Mouse (Mus musculus) liver, embryonic 14.5 days (tissue): ENCODE data around the gene Gm20671. TPM values are rescaled to one million over a fixed set of nuclear protein-coding genes. Genes with fewer than 3 reads are reported as not detected.

ENCODE experiments used
- ATAC-seq: fragments of 200-750 bp; cut with Nextera tagmentation; 2 replicates; pipeline ENCODE4 v1.8.0; 2017; ENCODE audit warnings: moderate number of reproducible peaks, mild to moderate bottlenecking, moderate library complexity; ENCODE audit not compliant: insufficient read depth
- DNase-seq, 3 experiments: peaks; one replicate each; pipeline ENCODE4 v3.0.0-alpha.2; 2012 to 2013; ENCODE audit warnings: low read depth in 3 of 3, low spot score in 3 of 3
- H3K27ac ChIP-seq: fragments of 300-500 bp; sonication (generic); 2 replicates; pipeline ENCODE4 v1.5.1; 2014; ENCODE audit warnings: moderate library complexity, mild to moderate bottlenecking, control low read depth, inconsistent platforms
- H3K27me3 ChIP-seq: fragments of 300-500 bp; sonication (generic); 2 replicates; pipeline ENCODE4 v1.6.1; 2014; ENCODE audit warnings: mild to moderate bottlenecking, low read length, moderate library complexity; ENCODE audit not compliant: control insufficient read depth, insufficient read depth
- H3K36me3 ChIP-seq: fragments of 300-500 bp; sonication (generic); replicated peaks from 2 replicates; pipeline ENCODE4 v1.6.1; 2014; ENCODE audit warnings: low read depth; ENCODE audit not compliant: control insufficient read depth, insufficient read depth
- H3K4me1 ChIP-seq, 2 experiments: fragments of 200-500 bp in 1 of 2; fragments of 300-500 bp in 1 of 2; sonication (generic) in 1 of 2; replicated peaks; 2 replicates each; pipeline ENCODE4 v1.6.1; 2012 to 2014; ENCODE audit warnings: antibody characterized with exemption in 1 of 2, inconsistent platforms in 1 of 2, low read length in 1 of 2; ENCODE audit not compliant: control insufficient read depth in 2 of 2, insufficient read depth in 2 of 2
- H3K4me2 ChIP-seq: fragments of 300-500 bp; sonication (generic); 2 replicates; pipeline ENCODE4 v1.6.1; 2014; ENCODE audit warnings: low read depth, mild to moderate bottlenecking, control low read depth, moderate library complexity
- H3K4me3 ChIP-seq, 2 experiments: fragments of 200-500 bp in 1 of 2; fragments of 300-500 bp in 1 of 2; sonication (generic) in 1 of 2; 2 replicates each; pipeline ENCODE4 v1.5.1; 2012 to 2014; ENCODE audit warnings: low read depth in 2 of 2, low read length in 2 of 2, mild to moderate bottlenecking in 2 of 2, control low read depth in 1 of 2, inconsistent platforms in 1 of 2, moderate library complexity in 1 of 2; ENCODE audit not compliant: insufficient read depth in 1 of 2
- H3K9ac ChIP-seq: fragments of 300-500 bp; sonication (generic); replicated peaks from 2 replicates; pipeline ENCODE4 v1.6.1; 2014; ENCODE audit warnings: mild to moderate bottlenecking, control low read depth, moderate library complexity
- H3K9me3 ChIP-seq: fragments of 300-500 bp; sonication (generic); 2 replicates; pipeline ENCODE4 v1.6.1; 2016; ENCODE audit warnings: low read length, mixed read lengths; ENCODE audit not compliant: control insufficient read depth
- CTCF ChIP-seq: IDR thresholded peaks from 2 replicates; pipeline ENCODE4 v1.5.1; 2016; ENCODE audit warnings: antibody characterized with exemption, low read depth, control low read depth
- EP300 ChIP-seq: IDR thresholded peaks from 2 replicates; pipeline ENCODE4 v1.6.1; 2016; ENCODE audit warnings: antibody characterized with exemption, low read depth
- WGBS: fragments of 180-500 bp; shearing (Covaris S2); extraction: QIAGEN DNeasy Blood & Tissue Kit; methylation state at CpG from one replicate; pipeline ENCODE4 v1.1.7; 2014; ENCODE audit not compliant: insufficient replicate concordance; 5-methylcytosine and 5-hydroxymethylcytosine counted together
- polyA plus RNA-seq, 2 experiments: library from polyadenylated mRNA; depleted of rRNA in 1 of 2; stranded (reverse) in 1 of 2; unstranded in 1 of 2; fragments of >200 nt; fragmentation: Nextera tagmentation in 1 of 2; extraction: Ambion mirVana in 1 of 2; gene quantifications; 2 replicates each; pipeline versions ENCODE4 v1.2.1 to v1.2.3; 2012 to 2014

The Gm20671 gene
- polyA plus RNA-seq, 2 experiments: 0.56 TPM; not detected in 1

GRCm38 (mm10) chr5:32712221-32713041 lies 114.5 kb downstream of the Gm20671 start:
- TF ChIP-seq EP300 (no peak), CTCF (no peak)
- Histone ChIP-seq H3K9me3 (no peaks in the 10 kb centered on the region), H3K9ac (no peak overlapping the region), H3K36me3 (no peaks in the 10 kb centered on the region), H3K27me3 (no peaks in the 10 kb centered on the region), H3K4me3 (no peak overlapping the region; a peak in 1 of 4 replicates), H3K27ac (no peak overlapping the region), H3K4me2 (no peak overlapping the region; the same call in 1 of the 2 replicates), H3K4me1 (peaks cover 0 to 6% of the 10 kb centered on the region in 2 experiments; a peak in 2 of 4 replicates)
- DNase-seq (no peak), ATAC-seq (no peak)
- 68% methylated on average over 4 of the region's 4 CpGs for WGBS

GRCm38 (mm10) chr5:32711485-32711884 lies 115.4 kb downstream of the Gm20671 start:
- Histone ChIP-seq H3K36me3 (no peaks in the 10 kb centered on the region), H3K27ac (no peak overlapping the region), H3K4me2 (no peak overlapping the region), H3K4me3 (no peak overlapping the region), H3K27me3 (no peaks in the 10 kb centered on the region), H3K9me3 (no peaks in the 10 kb centered on the region), H3K9ac (no peak overlapping the region), H3K4me1 (peaks cover 0 to 6% of the 10 kb centered on the region in 2 experiments; a peak in 2 of 4 replicates)
- no peak for TF ChIP-seq EP300
- no peak for DNase-seq
- ATAC-seq: no peak
- 71% methylated on average over 5 of the region's 5 CpGs for WGBS

- Histone ChIP-seq H3K27ac (no peak overlapping the region), H3K36me3 (no peaks in the 10 kb centered on the region), H3K4me1 (no peaks in the 10 kb centered on the region), H3K4me3 (no peak overlapping the region), H3K9me3 (no peaks in the 10 kb centered on the region), H3K9ac (no peak overlapping the region), H3K4me2 (no peak overlapping the region), H3K27me3 (no peaks in the 10 kb centered on the region)
- ATAC-seq (no peak), DNase-seq (no peak)
- TF ChIP-seq EP300 (no peak), CTCF (no peak)
- 37% methylated on average over 2 of the region's 2 CpGs for WGBS
Observed at GRCm38 (mm10) chr5:32706226-32706780, 120.6 kb downstream of the Gm20671 start.

GRCm38 (mm10) chr5:32697208-32697867 lies 129.6 kb downstream of the Gm20671 start:
- 41% methylated on average over 5 of the region's 5 CpGs for WGBS
- H3K36me3 ChIP-seq: no peaks in the 10 kb centered on the region
- H3K4me2 ChIP-seq: no peak overlapping the region
- no peak overlapping the region for H3K27ac ChIP-seq
- peaks cover 0 to 4% of the 10 kb centered on the region in 2 experiments; a peak in 1 of 4 replicates for H3K4me1 ChIP-seq
- DNase-seq: no peak
- no peak overlapping the region for H3K4me3 ChIP-seq
- no peak overlapping the region for H3K9ac ChIP-seq
- no peaks in the 10 kb centered on the region for H3K27me3 ChIP-seq
- TF ChIP-seq CTCF (no peak), EP300 (no peak)
- no peaks in the 10 kb centered on the region for H3K9me3 ChIP-seq
- no peak for ATAC-seq

GRCm38 (mm10) chr5:32693411-32693810 lies 133.5 kb downstream of the Gm20671 start:
- Histone ChIP-seq H3K4me1 (peaks cover 0 to 4% of the 10 kb centered on the region in 2 experiments; a peak in 1 of 4 replicates), H3K9ac (no peak overlapping the region), H3K27me3 (no peaks in the 10 kb centered on the region), H3K27ac (no peak overlapping the region), H3K4me3 (no peak overlapping the region), H3K36me3 (no peaks in the 10 kb centered on the region), H3K9me3 (no peaks in the 10 kb centered on the region), H3K4me2 (no peak overlapping the region)
- DNase-seq (no peak), ATAC-seq (no peak)
- 21% methylated on average over 2 of the region's 2 CpGs for WGBS
- TF ChIP-seq CTCF (no peak), EP300 (no peak)

Other genes starting within 250 kb of the Gm20671 start
- gene Yes1, start 215.9 kb downstream of the Gm20671 start, polyA plus RNA-seq (2012; rRNA removed): 1.0 and 1.6 TPM in 2 replicates
- gene Yes1, start 215.9 kb downstream of the Gm20671 start, polyA plus RNA-seq (2014; fragmentation: Nextera tagmentation; extraction: Ambion mirVana): 4.2 and 5.2 TPM in 2 replicates
- gene Pisd, start 41.5 kb downstream of the Gm20671 start, polyA plus RNA-seq (2012; rRNA removed): 19.0 and 21.7 TPM in 2 replicates
- 29.0 and 33.8 TPM in 2 replicates for gene Pisd, start 41.5 kb downstream of the Gm20671 start, polyA plus RNA-seq (2014; fragmentation: Nextera tagmentation; extraction: Ambion mirVana)
- gene Prr14l, start 27.1 kb upstream of the Gm20671 start, polyA plus RNA-seq (2012; rRNA removed): 3.7 and 4.2 TPM in 2 replicates
- 6.5 and 8.7 TPM in 2 replicates for gene Prr14l, start 27.1 kb upstream of the Gm20671 start, polyA plus RNA-seq (2014; fragmentation: Nextera tagmentation; extraction: Ambion mirVana)
- gene Depdc5, start 36.6 kb upstream of the Gm20671 start, polyA plus RNA-seq (2012; rRNA removed): 7.3 and 8.3 TPM in 2 replicates
- 7.1 and 7.5 TPM in 2 replicates for gene Depdc5, start 36.6 kb upstream of the Gm20671 start, polyA plus RNA-seq (2014; fragmentation: Nextera tagmentation; extraction: Ambion mirVana)
- 102 and 132 TPM in 2 replicates for gene Ywhah, start 191.7 kb upstream of the Gm20671 start, polyA plus RNA-seq (2012; rRNA removed)
- 183 and 201 TPM in 2 replicates for gene Ywhah, start 191.7 kb upstream of the Gm20671 start, polyA plus RNA-seq (2014; fragmentation: Nextera tagmentation; extraction: Ambion mirVana)